In the genomic region with DNA sequence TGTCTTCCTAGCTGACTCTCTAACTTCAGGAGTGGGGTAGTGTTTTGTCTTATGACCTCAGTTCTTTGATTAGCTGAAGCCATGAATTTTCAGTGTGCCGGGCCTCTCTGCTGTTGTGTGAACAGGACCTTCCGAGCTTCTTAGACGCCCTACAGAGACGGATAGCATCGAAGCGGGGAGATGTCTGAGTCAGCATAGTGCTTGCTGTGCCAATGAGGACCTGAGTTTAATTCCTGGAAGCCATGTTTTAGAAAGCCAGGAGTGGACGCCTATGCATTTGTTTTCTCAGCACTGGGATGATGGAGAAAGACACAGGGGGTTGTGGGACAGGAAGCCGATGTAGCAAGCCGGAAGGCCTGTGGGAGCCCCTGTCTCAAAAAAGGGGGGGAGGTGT, we compare ENCODE assay signal across 11 mouse cellular contexts.
A peak's percentile ranks its signal among the peaks of the same experiment; 100 is the strongest.
DNase-seq lines count a peak whose midpoint lies in the region; ATAC-seq and TF ChIP-seq lines count a peak whose summit lies in the region.
"Had no signal": no experiment of that assay in that cellular context is flagged by ENCODE, and none has a peak within 500 bp of the region (broad histone marks: within the 10 kb centered on the region; RNA-seq: fewer than 3 reads in every experiment).

No protein-coding gene starts in this region.

- no peak overlapping the region for H3K4me3 ChIP-seq in heart, embryonic 16.5 days (ENCODE audit: low read length)
- no peak overlapping the region for H3K4me3 ChIP-seq in bone marrow macrophage, adult 2 months (ENCODE audit: insufficient read depth, low read length)
- no peak overlapping the region for H3K4me3 ChIP-seq in forebrain, embryonic 16.5 days (replicated peaks; ENCODE audit: low read length)
- no peak overlapping the region for H3K4me3 ChIP-seq in midbrain, embryonic 11.5 days (ENCODE audit: low read depth, low read length)

- intact Hi-C loops in heart, postnatal 25 days (cut with DNase I) = loop anchor here (5.0 kb wide), 2 partner anchors 80 to 110 kb away; no protein-coding TSS in a partner anchor

- 0 out of 2 replicates have a peak overlapping the region, but pooled peaks have one; percentile 28 for H3K9ac ChIP-seq in heart, embryonic 16.5 days (ENCODE audit: low read length)
- no peak overlapping the region for H3K9ac ChIP-seq in forebrain, embryonic 16.5 days (replicated peaks; ENCODE audit: low read depth, low read length)
- no peak overlapping the region for H3K9ac ChIP-seq in midbrain, embryonic 11.5 days (ENCODE audit: low read length)

- H3K27me3 ChIP-seq in heart, embryonic 16.5 days (ENCODE audit: control insufficient read depth, insufficient read depth, low read length) = no peaks in the 10 kb centered on the region
- no peaks in the 10 kb centered on the region for H3K27me3 ChIP-seq in forebrain, embryonic 16.5 days (replicated peaks; ENCODE audit: control insufficient read depth, insufficient read depth, low read length)
- H3K27me3 ChIP-seq in midbrain, embryonic 11.5 days (ENCODE audit: control insufficient read depth, insufficient read depth, low read length) = no peaks in the 10 kb centered on the region
- H3K27me3 ChIP-seq: CH12.LX had no signal

- no peak for ATAC-seq in heart, embryonic 16.5 days (replicated peaks; ENCODE audit: extremely low read depth, insufficient read depth, low FRiP score)
- 0 out of 2 replicates have a peak, but pooled peaks have one; percentile 31 for ATAC-seq in forebrain, embryonic 16.5 days
- no peak for ATAC-seq in midbrain, embryonic 11.5 days (ENCODE audit: low FRiP score)
- no peak for ATAC-seq in monocyte, adult 5-6 weeks (replicated peaks; ENCODE audit: insufficient number of reproducible peaks, low FRiP score, low TSS enrichment, poor library complexity, severe bottlenecking)

- peak overlapping the region; percentile 62 for H3K27ac ChIP-seq in heart, embryonic 16.5 days (ENCODE audit: low read length)
- H3K27ac ChIP-seq in bone marrow macrophage, adult 2 months (ENCODE audit: insufficient read depth, low read depth, low read length) = peak overlapping the region; percentile 75; the same call in 1 of the 2 replicates
- H3K27ac ChIP-seq in forebrain, embryonic 16.5 days (ENCODE audit: low read length) = no peak overlapping the region
- no peak overlapping the region for H3K27ac ChIP-seq in midbrain, embryonic 11.5 days (ENCODE audit: low read depth, low read length)

- TF ChIP-seq POLR2A in bone marrow macrophage, adult 2 months (IDR thresholded peaks at IDR 0.05; ENCODE audit: borderline replicate concordance, low read depth, low read length) = no peak

- no peak for TF ChIP-seq CTCF in bone marrow macrophage, adult 2 months (IDR thresholded peaks at IDR 0.05; ENCODE audit: low read depth, low read length)

- H3K4me1 ChIP-seq in heart, embryonic 16.5 days (ENCODE audit: control insufficient read depth, insufficient read depth, low read length) = peaks cover 17% of the 10 kb centered on the region
- peaks cover 68% of the 10 kb centered on the region for H3K4me1 ChIP-seq in bone marrow macrophage, adult 2 months (ENCODE audit: control insufficient read depth, insufficient read depth, low read length)
- peaks cover 15% of the 10 kb centered on the region for H3K4me1 ChIP-seq in forebrain, embryonic 16.5 days (replicated peaks; ENCODE audit: control insufficient read depth, insufficient read depth, low read length)
- H3K4me1 ChIP-seq in midbrain, embryonic 11.5 days (ENCODE audit: control insufficient read depth, insufficient read depth, low read length) = peaks cover 5% of the 10 kb centered on the region

- 0 out of 2 replicates have a peak, but pooled peaks cover 2% of the 10 kb centered on the region for H3K9me3 ChIP-seq in heart, embryonic 16.5 days (replicated peaks; ENCODE audit: control insufficient read depth, low read length)
- H3K9me3 ChIP-seq in forebrain, embryonic 16.5 days (ENCODE audit: control insufficient read depth, low read length) = no peaks in the 10 kb centered on the region
- H3K9me3 ChIP-seq in midbrain, embryonic 11.5 days (ENCODE audit: control insufficient read depth, low read length) = no peaks in the 10 kb centered on the region

- no peak overlapping the region for H3K4me2 ChIP-seq in heart, embryonic 16.5 days (ENCODE audit: low read depth, low read length)
- H3K4me2 ChIP-seq in forebrain, embryonic 16.5 days (ENCODE audit: low read length) = no peak overlapping the region
- no peak overlapping the region for H3K4me2 ChIP-seq in midbrain, embryonic 11.5 days

- DNase-seq in heart, postnatal 25 days (ENCODE audit: low spot score) = no peak
- peak; percentile 78 for DNase-seq in midbrain, embryonic 11.5 days (ENCODE audit: low spot score, missing footprints)
- DNase-seq in gastrocnemius, postnatal 25 days = no peak
- DNase-seq in kidney, adult 18-20 months = no peak
- DNase-seq: adrenal gland, postnatal 25 days; kidney, postnatal 14 days had no signal

- WGBS in heart, embryonic 16.5 days = 65% methylated on average over 9 of the region's 9 CpGs
- WGBS in forebrain, embryonic 16.5 days = 55% methylated on average over 9 of the region's 9 CpGs
- WGBS in midbrain, embryonic 11.5 days = 70% methylated on average over 9 of the region's 9 CpGs

- no peaks in the 10 kb centered on the region for H3K36me3 ChIP-seq in heart, embryonic 16.5 days (ENCODE audit: control insufficient read depth, insufficient read depth)
- no peaks in the 10 kb centered on the region for H3K36me3 ChIP-seq in forebrain, embryonic 16.5 days (ENCODE audit: control insufficient read depth, insufficient read depth)
- no peaks in the 10 kb centered on the region for H3K36me3 ChIP-seq in midbrain, embryonic 11.5 days (ENCODE audit: control insufficient read depth, insufficient read depth, low read length)

Comparison
In these comparisons a context has a peak if more than half of its experiments do, and no peak if none do; other contexts are left out.
1. H3K27ac ChIP-seq: peak in heart, embryonic 16.5 days (single experiment) and bone marrow macrophage, adult 2 months (single experiment); none in forebrain, embryonic 16.5 days (single experiment) and midbrain, embryonic 11.5 days (single experiment).